Mouse (Mus musculus) heart, postnatal 10 days (tissue): Measurements from ENCODE around the gene Cdkn2aipnl. TPM values are rescaled to one million over a fixed set of nuclear protein-coding genes. Genes with fewer than 3 reads are reported as not detected.

Source experiments
- DNase-seq, 2 experiments: peaks; one replicate each; pipeline ENCODE4 v3.0.0; 2021
- intact Hi-C: fragments of 180-260 bp; cut with DNase I; formaldehyde crosslinking; loops from one replicate; pipeline ENCODE4 v1.15.1; 2025
- total RNA-seq, 2 experiments: library from RNA; stranded (reverse); gene quantifications; 2 replicates each; pipeline ENCODE4 v1.2.3; 2021

Cdkn2aipnl gene
- total RNA-seq, 2 experiments from 2014 or later: 20.3 to 21.0 TPM

GRCm38 (mm10) chr11:52001861-52002260 lies 34.4 kb downstream of the Cdkn2aipnl start:
- DNase-seq: no peak

GRCm38 (mm10) chr11:52002842-52003504 lies 35.5 kb downstream of the Cdkn2aipnl start:
- intact Hi-C loops: no loop called here
- DNase-seq: no peak

More at GRCm38 (mm10) chr11:52001861-52002260, 34.4 kb downstream of the Cdkn2aipnl start:
- intact Hi-C loops: loop anchor here (2.0 kb wide), 1 partner anchor 97 kb away; the partner anchor contains the start of gene Ppp2ca

- DNase-seq: no peak
- intact Hi-C loops: no loop called here
Observed at GRCm38 (mm10) chr11:52003505-52003771, 36.0 kb downstream of the Cdkn2aipnl start.

- DNase-seq: peak; percentile 97
- intact Hi-C loops: no loop called here
Observed at GRCm38 (mm10) chr11:52003772-52004528, 36.5 kb downstream of the Cdkn2aipnl start, which contains the start of gene Cdkl3. TSS of gene Cdkl3 (plus strand) at chr11:52004221.

- no peak for DNase-seq
- intact Hi-C loops: no loop called here
Observed at GRCm38 (mm10) chr11:52005586-52005985, 38.1 kb downstream of the Cdkn2aipnl start.

GRCm38 (mm10) chr11:52011011-52011410 lies 43.5 kb downstream of the Cdkn2aipnl start:
- DNase-seq: no peak
- intact Hi-C loops: no loop called here

GRCm38 (mm10) chr11:52011541-52011940 lies 44.1 kb downstream of the Cdkn2aipnl start:
- DNase-seq: no peak
- intact Hi-C loops: no loop called here

GRCm38 (mm10) chr11:52018217-52018616 lies 50.8 kb downstream of the Cdkn2aipnl start:
- intact Hi-C loops: no loop called here

More at GRCm38 (mm10) chr11:52018217-52018616, 50.8 kb downstream of the Cdkn2aipnl start:
- no peak for DNase-seq

Other genes starting within 250 kb of the Cdkn2aipnl start
- 10 to 100 TPM; 22.4 to 22.8 TPM for gene Sec24a, start 204.0 kb upstream of the Cdkn2aipnl start, total RNA-seq
- 10 to 100 TPM; 94.0 to 96.2 TPM for gene Sar1b, start 204.0 kb upstream of the Cdkn2aipnl start, total RNA-seq
- gene Jade2, start 110.0 kb upstream of the Cdkn2aipnl start, total RNA-seq: 1 to 10 TPM; 3.5 to 6.6 TPM
- 100 to 1,000 TPM; 188 to 192 TPM for gene Ube2b, start 33.1 kb downstream of the Cdkn2aipnl start, total RNA-seq
- gene Cdkl3, start 36.6 kb downstream of the Cdkn2aipnl start, total RNA-seq: 10 to 100 TPM in 1 of 2 experiments, 1 to 10 TPM in 1; 7.9 to 10.2 TPM
- gene Ppp2ca, start 131.0 kb downstream of the Cdkn2aipnl start, total RNA-seq: 10 to 100 TPM; 74.3 to 75.9 TPM
- not detected for gene Olfr1373, start 177.9 kb downstream of the Cdkn2aipnl start, total RNA-seq
- not detected for gene Olfr1371, start 246.3 kb downstream of the Cdkn2aipnl start, total RNA-seq